Mouse (Mus musculus): ENCODE data around the gene Ccdc159.

DNA sequence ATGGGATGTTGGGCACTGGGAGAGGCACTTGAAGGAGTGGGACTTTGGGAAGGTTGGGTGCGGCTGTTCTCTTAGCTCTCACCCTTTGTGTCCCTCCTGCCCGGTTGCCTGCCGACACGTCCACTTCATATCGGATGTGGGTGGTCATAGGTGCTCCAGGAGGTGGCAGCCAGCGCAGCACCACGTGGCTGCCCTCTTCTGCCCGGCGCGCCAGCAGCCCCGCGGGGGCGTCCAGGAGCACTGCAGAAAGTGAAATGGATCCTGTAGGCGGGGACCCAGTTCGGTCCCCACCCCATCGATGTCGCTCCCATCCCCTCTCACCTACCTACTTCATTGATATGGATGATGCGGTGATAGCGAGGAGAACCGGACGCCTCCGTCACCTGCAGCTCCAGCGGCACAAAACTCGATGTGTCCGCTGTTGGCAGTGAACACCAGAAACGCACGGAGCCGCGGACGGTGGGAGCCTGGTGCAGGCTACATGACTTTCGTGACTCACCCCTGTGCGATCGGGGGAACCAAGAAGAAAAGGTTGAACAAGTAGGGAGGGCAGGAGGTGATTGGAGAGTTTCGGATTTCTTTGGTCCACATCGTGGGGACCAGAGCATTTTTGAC, 34.2 kb downstream of the Ccdc159 start:
- TF ChIP-seq POLR2A (IDR thresholded peaks at IDR 0.05; ENCODE audit: extremely low read depth, insufficient read depth, low read length) (no peak), CTCF (IDR thresholded peaks at IDR 0.05; ENCODE audit: low read depth, low read length) (no peak)
